17 mouse cellular contexts compared by ENCODE assay signal in the genomic region with DNA sequence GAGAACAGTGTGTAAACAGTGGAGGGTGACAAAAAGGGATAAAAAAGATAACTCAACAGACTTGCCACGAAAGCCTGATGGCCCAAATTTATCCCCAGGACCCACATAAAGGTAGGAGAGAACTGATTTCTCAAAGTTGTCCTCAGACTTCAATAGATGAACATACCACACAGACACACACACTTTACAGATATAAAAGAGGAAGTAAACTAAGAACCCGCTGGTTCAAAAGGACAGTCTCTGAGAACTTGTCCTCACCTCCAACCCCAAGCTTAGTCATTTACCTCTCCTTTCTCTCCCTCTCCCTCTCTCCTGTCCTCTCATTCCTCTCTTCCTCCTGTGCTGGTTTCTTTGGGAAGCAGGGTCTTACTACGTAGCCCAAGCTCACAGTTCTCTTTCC. TPM values are rescaled to one million over a fixed set of nuclear protein-coding genes. Genes with fewer than 3 reads are reported as not detected.
"Had no signal": no experiment of that assay in that cellular context is flagged by ENCODE, and none has a peak within 500 bp of the region (broad histone marks: within the 10 kb centered on the region; RNA-seq: fewer than 3 reads in every experiment).

No protein-coding gene starts in this region.

- DNase-seq: kidney, adult 18-20 months; kidney, adult 9 months; kidney, postnatal 14 days; kidney, postnatal 4 days; liver; lung, adult 18-20 months; lung, postnatal 10 days; lung, postnatal 4 days; midbrain, embryonic 14.5 days; right cerebral cortex, adult 18-20 months; thymus, adult 2 months; thymus, postnatal 14 days; thymus, postnatal 4 days had no signal

- ATAC-seq: intestine, embryonic 16.5 days; liver, embryonic 12.5 days had no signal

RNA-seq across cellular contexts. Expression of gene Hpx, which starts 37.6 kb away (rescaled TPM):
- total RNA-seq: layer of hippocampus, postnatal 14 days; midbrain, postnatal 0 days had no signal
